Mouse (Mus musculus): Measurements from ENCODE around the gene St8sia1.

The St8sia1 gene

DNA sequence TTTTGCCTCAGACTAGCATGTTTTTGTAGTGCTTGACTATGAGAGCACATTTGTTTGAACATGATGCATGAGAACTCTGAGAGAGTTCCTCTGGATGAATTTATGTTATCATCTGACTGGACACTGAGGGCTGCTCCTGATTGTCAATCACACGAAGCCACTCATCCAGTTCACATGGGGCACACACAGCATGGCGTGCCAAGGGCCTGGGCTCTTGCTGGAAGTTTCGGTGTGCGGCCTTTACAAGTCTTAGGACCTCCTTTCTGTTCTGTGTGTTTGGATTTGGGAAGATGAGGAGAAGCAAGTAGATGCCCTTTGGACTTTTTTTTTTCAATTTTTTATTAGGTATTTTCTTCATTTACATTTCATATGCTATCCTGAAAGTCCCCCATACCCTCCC is 100.4 kb downstream of the St8sia1 start:
- no peak for DNase-seq (ENCODE audit: low spot score)

DNA sequence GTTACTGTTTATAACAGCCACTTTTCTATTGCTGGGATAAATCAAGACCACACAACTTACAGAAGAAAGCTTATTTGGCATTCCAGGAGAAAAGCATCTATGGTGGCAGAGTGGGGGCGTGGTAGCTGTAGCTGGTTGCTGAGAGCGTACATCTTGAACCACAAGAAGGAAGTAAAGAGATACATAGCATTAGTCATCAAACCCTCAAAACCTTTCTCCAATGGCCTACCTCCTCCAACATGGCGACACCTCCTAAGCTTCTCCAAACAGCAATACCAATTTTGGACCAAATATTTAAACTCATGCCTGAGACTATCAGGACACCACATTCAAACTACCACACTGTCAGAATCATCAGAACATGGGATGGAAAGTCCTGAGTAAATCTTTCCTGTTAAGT is 102.0 kb downstream of the St8sia1 start:
- no peak for DNase-seq (ENCODE audit: low spot score)

- DNase-seq (ENCODE audit: low spot score): no peak
Measured at GRCm38 (mm10) chr6:142860396-142860795, 103.9 kb downstream of the St8sia1 start.

DNA sequence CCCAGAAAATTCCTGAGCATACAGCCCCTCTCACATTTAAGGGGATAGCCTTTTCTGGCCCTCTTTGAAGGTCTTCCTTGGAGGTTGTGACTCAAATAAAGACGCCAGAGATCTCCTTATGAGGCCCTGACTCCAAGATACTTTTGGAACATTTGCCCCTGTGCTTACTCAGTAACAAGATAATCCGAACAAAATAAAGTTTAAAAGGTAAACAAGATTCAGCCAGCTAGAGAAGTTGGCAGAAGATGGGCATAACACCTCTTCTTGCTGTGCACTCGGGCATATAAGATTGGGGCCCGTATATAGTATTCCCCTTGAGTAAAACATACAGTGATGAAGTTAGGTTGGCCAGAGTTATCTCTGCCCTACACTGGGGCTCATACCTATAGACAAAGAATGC is 104.3 kb downstream of the St8sia1 start:
- DNase-seq (ENCODE audit: low spot score): no peak

DNA sequence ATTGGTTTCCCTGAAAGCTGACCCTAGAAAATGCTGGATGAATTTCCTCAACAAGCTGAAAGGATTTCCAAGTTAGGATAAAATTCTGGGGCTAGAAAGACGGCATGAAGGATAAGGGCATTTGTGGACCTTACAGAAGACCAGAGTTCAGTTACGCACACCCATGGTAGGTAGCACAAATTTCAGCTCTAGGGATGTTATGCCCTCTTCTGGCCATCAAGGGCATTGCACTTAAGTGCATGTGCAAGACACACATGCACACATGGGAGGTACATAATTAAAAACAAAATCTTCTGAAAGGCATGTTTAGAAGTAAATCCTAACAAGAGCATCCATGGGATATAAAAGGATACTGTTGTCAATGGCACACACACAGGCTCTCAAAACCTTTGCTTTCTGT is 105.3 kb downstream of the St8sia1 start:
- DNase-seq (ENCODE audit: low spot score): no peak

DNA sequence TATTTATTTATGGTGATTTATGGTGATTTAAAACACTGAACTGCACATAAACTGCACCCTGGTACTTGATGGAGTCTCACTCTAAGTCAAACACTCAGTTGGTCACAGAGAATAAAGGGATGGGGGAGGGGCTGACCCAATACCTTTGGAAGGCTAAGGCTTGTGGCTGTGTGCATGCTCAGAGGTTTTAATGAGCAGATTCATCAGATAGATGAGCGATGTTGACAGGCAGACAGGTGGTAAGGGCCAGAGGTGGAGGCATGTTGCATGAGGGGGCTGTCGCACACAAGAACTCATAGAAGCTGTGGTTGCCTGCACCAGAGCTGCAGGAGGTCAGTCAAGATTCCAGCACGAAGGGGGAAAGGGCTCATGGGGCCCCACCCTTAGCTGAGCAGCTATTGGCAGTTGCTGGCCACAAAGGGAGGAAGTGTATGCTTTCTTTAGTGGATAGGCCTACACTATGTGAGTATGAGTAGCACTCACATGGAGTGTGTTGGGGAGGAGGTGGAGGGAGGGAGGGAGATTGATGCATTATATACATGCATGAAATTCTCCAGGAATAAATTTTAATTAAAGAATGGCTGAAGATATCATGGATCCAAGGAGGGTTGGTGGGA is 107.9 kb downstream of the St8sia1 start:
- no peak for DNase-seq (ENCODE audit: low spot score)

GRCm38 (mm10) chr6:142855761-142856160 is 108.5 kb downstream of the St8sia1 start:
- DNase-seq (ENCODE audit: low spot score): no peak

DNA sequence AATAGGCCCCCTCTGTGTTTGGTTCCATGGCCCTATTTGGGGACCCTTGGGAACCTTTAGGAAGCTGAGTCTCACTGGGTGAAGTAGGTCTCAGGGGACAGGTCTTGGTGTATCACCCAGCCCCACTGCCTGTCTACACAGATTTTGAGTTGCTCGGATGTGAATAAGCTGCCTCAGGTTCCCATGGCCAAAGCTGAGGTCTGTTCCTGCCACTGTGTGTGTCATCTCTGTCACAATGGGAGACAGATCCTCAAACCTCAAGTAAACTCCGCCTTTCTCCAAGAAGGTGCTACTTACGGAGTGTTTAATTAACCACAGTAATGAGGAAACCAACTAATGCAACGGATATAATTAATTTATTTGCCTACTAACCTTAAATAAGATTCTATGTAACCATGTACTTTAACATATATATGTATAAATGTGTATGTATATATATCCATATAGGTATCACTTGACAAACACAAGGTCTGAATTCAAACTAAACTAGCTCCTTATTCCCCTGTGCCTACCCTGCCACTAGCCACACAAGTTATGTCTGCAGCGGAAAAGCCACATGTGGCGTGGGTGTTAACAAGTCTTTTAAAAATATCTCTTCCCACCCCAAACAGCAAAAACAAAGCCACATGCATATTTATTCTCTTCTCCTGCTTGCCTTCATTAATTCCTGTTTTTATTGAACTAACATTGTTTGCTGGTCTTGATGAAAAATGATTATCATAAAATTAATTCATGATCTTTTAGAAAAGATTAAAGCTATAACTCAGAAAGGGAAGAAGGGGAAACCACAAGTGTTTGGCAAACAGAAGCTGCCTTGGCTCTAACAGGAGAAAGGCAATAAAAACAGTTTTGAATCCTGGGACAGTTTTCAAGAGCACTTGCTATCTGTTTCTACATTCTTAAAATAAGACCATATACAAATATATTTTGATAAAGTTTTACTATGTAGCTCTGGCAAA is 111.6 kb downstream of the St8sia1 start:
- DNase-seq (ENCODE audit: low spot score): no peak

DNA sequence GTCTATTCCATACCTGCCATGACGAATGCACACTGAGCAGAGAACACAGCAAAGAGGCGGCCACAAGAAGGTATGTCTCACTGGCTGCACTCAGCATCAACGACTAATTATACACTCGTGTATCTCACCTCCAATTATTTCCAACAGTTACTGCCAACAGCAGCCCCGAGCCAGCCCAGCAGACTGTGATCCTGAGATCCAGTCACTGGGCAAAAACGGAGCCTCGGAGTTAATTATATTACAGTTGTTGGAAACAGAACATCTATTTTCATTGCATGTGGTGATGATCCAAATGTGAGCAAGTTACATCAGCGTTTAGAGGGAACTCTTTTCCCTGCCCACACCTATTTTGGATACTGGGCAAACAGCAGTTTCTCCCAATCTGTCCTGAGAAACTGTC is 113.8 kb downstream of the St8sia1 start:
- DNase-seq (ENCODE audit: low spot score): no peak

GRCm38 (mm10) chr6:142849326-142849725 is 114.9 kb downstream of the St8sia1 start:
- DNase-seq (ENCODE audit: low spot score): no peak

DNA sequence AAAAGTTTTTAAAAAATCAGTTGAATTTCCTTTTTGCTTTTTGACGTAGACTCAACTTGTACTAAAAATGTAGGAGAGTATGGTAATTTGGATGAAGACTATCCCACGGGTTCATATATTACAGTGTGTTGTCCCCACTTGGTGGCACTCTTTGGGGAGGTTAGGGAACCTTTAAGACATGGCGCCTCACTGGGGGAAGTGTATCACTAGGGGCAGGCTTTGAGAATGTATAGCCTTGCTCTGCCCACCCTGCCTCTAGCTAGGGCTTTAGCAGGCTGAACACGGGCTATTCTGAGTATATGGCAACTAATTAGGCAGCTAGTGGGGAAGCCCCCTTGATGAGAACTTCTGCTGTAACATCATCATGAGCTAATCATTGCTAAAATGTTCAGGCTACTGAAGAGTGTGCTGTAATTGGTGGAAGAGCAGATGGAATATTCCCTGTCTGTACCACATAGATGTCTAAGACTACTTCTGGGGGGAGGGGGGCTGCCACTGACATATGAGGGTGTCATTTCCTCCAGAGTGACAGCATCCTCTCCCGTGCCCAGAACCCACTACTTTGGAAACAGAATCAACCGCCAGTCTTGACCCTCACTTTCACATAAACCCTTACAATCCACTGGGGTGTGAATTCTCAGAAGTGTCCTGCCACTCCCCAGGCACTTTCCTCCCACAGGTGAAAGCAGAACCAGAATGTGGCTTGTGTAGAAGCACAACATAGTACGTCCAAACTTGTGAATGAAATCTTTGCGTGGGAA is 116.2 kb downstream of the St8sia1 start:
- DNase-seq (ENCODE audit: low spot score): no peak

- DNase-seq (ENCODE audit: low spot score): no peak
Measured at GRCm38 (mm10) chr6:142846855-142847254, 117.4 kb downstream of the St8sia1 start.

- no peak for DNase-seq (ENCODE audit: low spot score)
Measured at GRCm38 (mm10) chr6:142845066-142845465, 119.2 kb downstream of the St8sia1 start.

DNA sequence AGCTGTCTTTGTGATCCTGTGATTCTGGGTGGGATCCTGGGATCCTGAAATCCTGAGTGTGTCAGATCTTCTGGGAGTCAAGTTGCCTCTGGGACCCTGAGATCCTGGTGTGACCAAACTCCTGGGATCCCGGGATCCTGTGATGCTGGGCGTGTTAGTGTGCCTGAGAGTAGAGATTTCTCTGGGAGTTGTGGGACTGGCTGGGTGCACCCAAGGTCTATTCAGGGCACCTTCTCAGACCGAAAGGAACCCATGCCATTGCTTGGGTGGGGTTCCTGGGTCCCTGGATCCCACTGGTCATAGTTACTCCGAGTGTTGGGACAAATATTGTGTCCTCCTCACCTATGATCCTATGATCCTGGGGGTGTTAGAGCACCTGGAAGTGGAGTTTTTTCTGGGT is 120.2 kb downstream of the St8sia1 start:
- no peak for DNase-seq (ENCODE audit: low spot score)

DNA sequence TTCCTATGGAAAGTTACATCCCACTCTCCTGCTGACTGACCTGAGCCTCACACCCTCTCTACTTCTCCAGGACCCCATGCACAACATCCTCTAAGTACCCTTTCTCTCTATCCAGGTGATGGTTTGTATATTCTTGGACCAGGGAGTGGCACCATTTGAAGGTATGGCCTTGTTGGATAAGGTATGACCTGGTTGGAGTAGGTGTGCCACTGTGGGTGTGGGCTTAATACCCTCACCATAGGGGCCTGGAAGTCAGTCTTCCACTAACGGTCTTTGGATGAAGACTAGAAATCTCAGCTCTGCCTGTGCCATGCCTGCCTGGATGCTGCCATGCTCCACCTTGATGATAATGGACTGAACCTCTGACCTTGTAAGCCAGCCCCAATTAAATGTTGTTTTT is 125.8 kb downstream of the St8sia1 start:
- DNase-seq (ENCODE audit: low spot score): no peak

- DNase-seq (ENCODE audit: low spot score): no peak
Measured at GRCm38 (mm10) chr6:142837326-142837725, 126.9 kb downstream of the St8sia1 start.

GRCm38 (mm10) chr6:142835726-142836125 is 128.5 kb downstream of the St8sia1 start:
- no peak for DNase-seq (ENCODE audit: low spot score)

DNA sequence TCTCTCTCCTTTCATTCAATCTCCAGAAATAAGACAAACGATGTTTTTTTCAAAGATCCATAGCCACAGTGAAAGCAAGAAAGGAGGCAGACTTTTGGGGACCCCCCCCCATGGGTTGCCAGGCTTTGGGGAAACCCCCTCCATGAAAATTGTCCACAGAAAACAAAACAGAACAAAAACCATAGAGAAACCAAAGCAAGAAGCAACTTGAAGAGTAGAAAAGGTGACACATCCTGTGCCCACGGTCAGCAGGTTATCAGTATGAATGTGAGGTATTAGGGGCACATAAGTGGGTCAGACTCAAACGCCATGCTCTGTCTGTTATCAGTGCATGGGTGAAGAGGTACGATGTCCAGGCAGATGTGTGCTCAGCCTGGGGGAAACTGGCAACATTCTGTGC is 129.3 kb downstream of the St8sia1 start:
- no peak for DNase-seq (ENCODE audit: low spot score)

GRCm38 (mm10) chr6:142831706-142832105 is 132.5 kb downstream of the St8sia1 start:
- DNase-seq (ENCODE audit: low spot score): no peak

DNA sequence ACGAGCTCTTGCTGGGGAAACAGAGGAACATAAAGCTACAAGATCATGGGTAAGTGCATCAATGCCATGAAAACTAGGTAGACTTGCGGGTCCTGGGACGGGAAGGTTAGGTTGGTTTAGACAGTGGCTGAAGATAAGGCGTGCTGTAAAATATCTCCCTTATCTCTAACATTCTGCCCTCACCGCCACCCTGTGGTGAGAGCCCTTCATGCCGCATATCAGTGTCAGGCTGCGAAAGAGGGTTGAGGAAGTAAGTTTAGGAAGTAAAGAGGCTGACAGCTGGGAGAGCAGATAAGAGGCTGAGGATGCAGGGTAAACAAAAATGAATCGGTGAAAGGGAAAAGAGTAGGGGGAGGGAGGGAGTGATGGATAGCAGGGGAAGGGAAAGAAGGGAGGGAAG is 133.0 kb downstream of the St8sia1 start:
- DNase-seq (ENCODE audit: low spot score): no peak

GRCm38 (mm10) chr6:142830221-142830620 is 134.0 kb downstream of the St8sia1 start:
- no peak for DNase-seq (ENCODE audit: low spot score)

DNA sequence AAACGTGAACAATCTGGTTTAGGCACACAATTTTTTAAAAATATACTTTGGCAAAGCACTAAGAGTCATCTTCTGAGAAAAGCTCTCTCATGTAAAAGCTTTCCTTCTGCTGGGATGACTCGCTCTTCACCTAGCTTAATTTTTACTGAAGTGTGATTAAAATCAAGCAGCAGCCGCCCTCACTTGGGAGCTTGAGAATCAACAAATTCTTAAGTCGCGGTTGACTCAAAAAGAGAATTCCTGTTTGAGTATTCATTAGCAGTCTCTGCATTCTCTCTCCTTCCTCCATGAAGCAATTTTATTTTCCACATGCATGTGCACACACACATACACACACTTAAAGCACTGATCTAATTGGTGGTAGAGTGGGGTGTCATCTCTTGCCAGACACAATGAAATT is 138.8 kb downstream of the St8sia1 start:
- no peak for DNase-seq (ENCODE audit: low spot score)

All from urinary bladder, postnatal 10 days (tissue).